Mouse (Mus musculus): Measurements from ENCODE around the gene Immp2l.
"Not testable (repeated sequence)": the region's sequence is repeated elsewhere in the genome, so short reads cannot be mapped to it uniquely, and the experiment has no call there.

Gene Immp2l

GRCm38 (mm10) chr12:41726720-41727119 is 702.8 kb downstream of the Immp2l start:
- no peak for DNase-seq

- DNase-seq = no peak
These were observed 703.3 kb downstream of the Immp2l start for GRCm38 (mm10) chr12:41727221-41727620.

GRCm38 (mm10) chr12:41727764-41728338 is 704.0 kb downstream of the Immp2l start:
- no peak for DNase-seq

- DNase-seq = no peak
These were observed 704.6 kb downstream of the Immp2l start for GRCm38 (mm10) chr12:41728467-41728866.

- no peak for DNase-seq
These were observed 705.9 kb downstream of the Immp2l start for GRCm38 (mm10) chr12:41729780-41730179.

GRCm38 (mm10) chr12:41733168-41733567 is 709.3 kb downstream of the Immp2l start:
- DNase-seq = no peak

- no peak for DNase-seq
These were observed 719.0 kb downstream of the Immp2l start for GRCm38 (mm10) chr12:41742887-41743286.

- DNase-seq = no peak
These were observed 739.5 kb downstream of the Immp2l start for GRCm38 (mm10) chr12:41763396-41763795.

GRCm38 (mm10) chr12:41773961-41774360 is 750.1 kb downstream of the Immp2l start:
- DNase-seq = no peak

GRCm38 (mm10) chr12:41774623-41775323 is 750.9 kb downstream of the Immp2l start:
- DNase-seq = no peak

GRCm38 (mm10) chr12:41777762-41778161 is 753.9 kb downstream of the Immp2l start:
- not testable (repeated sequence) for DNase-seq

- DNase-seq = not testable (repeated sequence)
These were observed 769.8 kb downstream of the Immp2l start for GRCm38 (mm10) chr12:41793681-41794080.

GRCm38 (mm10) chr12:41829517-41829916 is 805.6 kb downstream of the Immp2l start:
- DNase-seq = no peak

GRCm38 (mm10) chr12:41831731-41832130 is 807.8 kb downstream of the Immp2l start:
- no peak for DNase-seq

- DNase-seq = no peak
These were observed 810.8 kb downstream of the Immp2l start for GRCm38 (mm10) chr12:41834646-41835045.

GRCm38 (mm10) chr12:41838334-41838847 is 814.5 kb downstream of the Immp2l start:
- peak; percentile 5 for DNase-seq

- no peak for DNase-seq
These were observed 815.4 kb downstream of the Immp2l start for GRCm38 (mm10) chr12:41839241-41839640.

GRCm38 (mm10) chr12:41842694-41843329 is 818.9 kb downstream of the Immp2l start:
- no peak for DNase-seq

- no peak for DNase-seq
These were observed 828.1 kb downstream of the Immp2l start for GRCm38 (mm10) chr12:41851896-41852470.

- DNase-seq = not testable (repeated sequence)
These were observed 835.8 kb downstream of the Immp2l start for GRCm38 (mm10) chr12:41859652-41860051.

- no peak for DNase-seq
These were observed 844.4 kb downstream of the Immp2l start for GRCm38 (mm10) chr12:41868317-41868716.

GRCm38 (mm10) chr12:41874015-41874414 is 850.1 kb downstream of the Immp2l start:
- DNase-seq = no peak

GRCm38 (mm10) chr12:41877292-41877959 is 853.5 kb downstream of the Immp2l start:
- no peak for DNase-seq

Data from embryo, embryonic 11 days (tissue).